Mouse (Mus musculus): ENCODE data around the gene Atrnl1. TPM values are rescaled to one million over a fixed set of nuclear protein-coding genes. Genes with fewer than 3 reads are reported as not detected.
A peak's percentile ranks its signal among the peaks of the same experiment; 100 is the strongest.

The Atrnl1 gene
- total RNA-seq, 1 experiment from 2014 or later: 8.1 TPM

- ATAC-seq (replicated peaks in 1 of 2; ENCODE audit: insufficient read depth in 1 of 2, low FRiP score in 2 of 2, low TSS enrichment in 1 of 2, low read depth in 1 of 2, poor library complexity in 2 of 2, severe bottlenecking in 2 of 2): no peak
Observed at GRCm38 (mm10) chr19:57600930-57601328, 9.9 kb upstream of the Atrnl1 start.

GRCm38 (mm10) chr19:57603593-57603992, 7.2 kb upstream of the Atrnl1 start:
- no peak for ATAC-seq (replicated peaks in 1 of 2; ENCODE audit: insufficient read depth in 1 of 2, low FRiP score in 2 of 2, low TSS enrichment in 1 of 2, low read depth in 1 of 2, poor library complexity in 2 of 2, severe bottlenecking in 2 of 2)

GRCm38 (mm10) chr19:57605941-57606340, 4.9 kb upstream of the Atrnl1 start:
- no peak for ATAC-seq (replicated peaks in 1 of 2; ENCODE audit: insufficient read depth in 1 of 2, low FRiP score in 2 of 2, low TSS enrichment in 1 of 2, low read depth in 1 of 2, poor library complexity in 2 of 2, severe bottlenecking in 2 of 2)

GRCm38 (mm10) chr19:57606351-57606750, 4.5 kb upstream of the Atrnl1 start:
- no peak for ATAC-seq (replicated peaks in 1 of 2; ENCODE audit: insufficient read depth in 1 of 2, low FRiP score in 2 of 2, low TSS enrichment in 1 of 2, low read depth in 1 of 2, poor library complexity in 2 of 2, severe bottlenecking in 2 of 2)

- peak; percentile 15 to 34; a peak in 2 of 4 replicates for ATAC-seq (replicated peaks in 1 of 2; ENCODE audit: insufficient read depth in 1 of 2, low FRiP score in 2 of 2, low TSS enrichment in 1 of 2, low read depth in 1 of 2, poor library complexity in 2 of 2, severe bottlenecking in 2 of 2)
Observed at GRCm38 (mm10) chr19:57609361-57610057, 1.3 kb upstream of the Atrnl1 start.

- ATAC-seq (replicated peaks in 1 of 2; ENCODE audit: insufficient read depth in 1 of 2, low FRiP score in 2 of 2, low TSS enrichment in 1 of 2, low read depth in 1 of 2, poor library complexity in 2 of 2, severe bottlenecking in 2 of 2): peak; percentile 26 to 44; a peak in 3 of 4 replicates
Observed at GRCm38 (mm10) chr19:57610058-57610475, 767 bp upstream of the Atrnl1 start.

GRCm38 (mm10) chr19:57611291-57612178, 701 bp downstream of the Atrnl1 start:
- peak in 1 of 2 experiments; percentile 29; a peak in 1 of 4 replicates for ATAC-seq (replicated peaks in 1 of 2; ENCODE audit: insufficient read depth in 1 of 2, low FRiP score in 2 of 2, low TSS enrichment in 1 of 2, low read depth in 1 of 2, poor library complexity in 2 of 2, severe bottlenecking in 2 of 2)

GRCm38 (mm10) chr19:57612179-57612472, 1.3 kb downstream of the Atrnl1 start:
- ATAC-seq (replicated peaks in 1 of 2; ENCODE audit: insufficient read depth in 1 of 2, low FRiP score in 2 of 2, low TSS enrichment in 1 of 2, low read depth in 1 of 2, poor library complexity in 2 of 2, severe bottlenecking in 2 of 2): no peak

GRCm38 (mm10) chr19:57615972-57616621, 5.3 kb downstream of the Atrnl1 start:
- no peak for ATAC-seq (replicated peaks in 1 of 2; ENCODE audit: insufficient read depth in 1 of 2, low FRiP score in 2 of 2, low TSS enrichment in 1 of 2, low read depth in 1 of 2, poor library complexity in 2 of 2, severe bottlenecking in 2 of 2)

GRCm38 (mm10) chr19:57619088-57619487, 8.3 kb downstream of the Atrnl1 start:
- no peak for ATAC-seq (replicated peaks in 1 of 2; ENCODE audit: insufficient read depth in 1 of 2, low FRiP score in 2 of 2, low TSS enrichment in 1 of 2, low read depth in 1 of 2, poor library complexity in 2 of 2, severe bottlenecking in 2 of 2)

- peak; percentile 45 to 46; a peak in 3 of 4 replicates for ATAC-seq (replicated peaks in 1 of 2; ENCODE audit: insufficient read depth in 1 of 2, low FRiP score in 2 of 2, low TSS enrichment in 1 of 2, low read depth in 1 of 2, poor library complexity in 2 of 2, severe bottlenecking in 2 of 2)
Observed at GRCm38 (mm10) chr19:57621814-57622213, 11.0 kb downstream of the Atrnl1 start.

- ATAC-seq (replicated peaks in 1 of 2; ENCODE audit: insufficient read depth in 1 of 2, low FRiP score in 2 of 2, low TSS enrichment in 1 of 2, low read depth in 1 of 2, poor library complexity in 2 of 2, severe bottlenecking in 2 of 2): no peak
Observed at GRCm38 (mm10) chr19:57625738-57626137, 14.9 kb downstream of the Atrnl1 start.

- ATAC-seq (replicated peaks in 1 of 2; ENCODE audit: insufficient read depth in 1 of 2, low FRiP score in 2 of 2, low TSS enrichment in 1 of 2, low read depth in 1 of 2, poor library complexity in 2 of 2, severe bottlenecking in 2 of 2): no peak
Observed at GRCm38 (mm10) chr19:57627251-57627650, 16.4 kb downstream of the Atrnl1 start.

- no peak for ATAC-seq (replicated peaks in 1 of 2; ENCODE audit: insufficient read depth in 1 of 2, low FRiP score in 2 of 2, low TSS enrichment in 1 of 2, low read depth in 1 of 2, poor library complexity in 2 of 2, severe bottlenecking in 2 of 2)
Observed at GRCm38 (mm10) chr19:57642536-57642935, 31.7 kb downstream of the Atrnl1 start.

- peak in 1 of 2 experiments; percentile 42; a peak in 1 of 4 replicates for ATAC-seq (replicated peaks in 1 of 2; ENCODE audit: insufficient read depth in 1 of 2, low FRiP score in 2 of 2, low TSS enrichment in 1 of 2, low read depth in 1 of 2, poor library complexity in 2 of 2, severe bottlenecking in 2 of 2)
Observed at GRCm38 (mm10) chr19:57642980-57643379, 32.1 kb downstream of the Atrnl1 start.

- ATAC-seq (replicated peaks in 1 of 2; ENCODE audit: insufficient read depth in 1 of 2, low FRiP score in 2 of 2, low TSS enrichment in 1 of 2, low read depth in 1 of 2, poor library complexity in 2 of 2, severe bottlenecking in 2 of 2): 0 out of 4 replicates have a peak, but pooled peaks have one; percentile 27 to 48
Observed at GRCm38 (mm10) chr19:57648202-57648943, 37.5 kb downstream of the Atrnl1 start.

- no peak; a peak in 1 of 4 replicates for ATAC-seq (replicated peaks in 1 of 2; ENCODE audit: insufficient read depth in 1 of 2, low FRiP score in 2 of 2, low TSS enrichment in 1 of 2, low read depth in 1 of 2, poor library complexity in 2 of 2, severe bottlenecking in 2 of 2)
Observed at GRCm38 (mm10) chr19:57648944-57649271, 38.1 kb downstream of the Atrnl1 start.
